Mouse (Mus musculus) stomach, embryonic 16.5 days (tissue): ENCODE measurements around the gene Cacna2d3. TPM values are rescaled to one million over a fixed set of nuclear protein-coding genes. Genes with fewer than 3 reads are reported as not detected.

Source experiments
- ATAC-seq: fragments of 200-750 bp; cut with Nextera tagmentation; 2 replicates; pipeline ENCODE4 v1.8.0; 2017; ENCODE audit warnings: moderate number of reproducible peaks, moderate TSS enrichment; ENCODE audit not compliant: insufficient read depth, low FRiP score
- H3K27ac ChIP-seq: fragments of 300-500 bp; sonication (generic); 2 replicates; pipeline ENCODE4 v1.5.1; 2014; ENCODE audit warnings: low read length
- H3K27me3 ChIP-seq: fragments of 300-500 bp; sonication (generic); 2 replicates; pipeline ENCODE4 v1.6.1; 2014; ENCODE audit warnings: low read length, control low read depth, mixed read lengths; ENCODE audit not compliant: control insufficient read depth, insufficient read depth
- H3K36me3 ChIP-seq: fragments of 300-500 bp; sonication (generic); 2 replicates; pipeline ENCODE4 v1.6.1; 2014; ENCODE audit warnings: low read length; ENCODE audit not compliant: control insufficient read depth, insufficient read depth
- H3K4me1 ChIP-seq: fragments of 300-500 bp; sonication (generic); 2 replicates; pipeline ENCODE4 v1.6.1; 2014; ENCODE audit warnings: low read length, control low read depth, mixed read lengths; ENCODE audit not compliant: control insufficient read depth, insufficient read depth
- H3K4me2 ChIP-seq: fragments of 300-500 bp; sonication (generic); 2 replicates; pipeline ENCODE4 v1.6.1; 2014; ENCODE audit warnings: low read depth, low read length, mixed read lengths
- H3K4me3 ChIP-seq: fragments of 300-500 bp; sonication (generic); replicated peaks from 2 replicates; pipeline ENCODE4 v1.5.1; 2014; ENCODE audit warnings: mild to moderate bottlenecking, low read length
- H3K9ac ChIP-seq: fragments of 300-500 bp; sonication (generic); 2 replicates; pipeline ENCODE4 v1.6.1; 2014; ENCODE audit warnings: low read length
- H3K9me3 ChIP-seq: fragments of 300-500 bp; sonication (generic); replicated peaks from 2 replicates; pipeline ENCODE4 v1.6.1; 2016; ENCODE audit warnings: low read length, control low read depth; ENCODE audit not compliant: control insufficient read depth
- WGBS: fragments of 180-500 bp; shearing (Covaris S2); extraction: QIAGEN DNeasy Blood & Tissue Kit; methylation state at CpG from one replicate; pipeline ENCODE4 v1.1.7; 2014; 5-methylcytosine and 5-hydroxymethylcytosine counted together
- polyA plus RNA-seq: library from polyadenylated mRNA; unstranded; fragments of >200 nt; fragmentation: Nextera tagmentation; extraction: Ambion mirVana; gene quantifications from 2 replicates; pipeline ENCODE4 v1.2.1, GENCODE M21; 2015

Cacna2d3 gene
- polyA plus RNA-seq, result 1.2 and 1.6 TPM in 2 replicates

DNA sequence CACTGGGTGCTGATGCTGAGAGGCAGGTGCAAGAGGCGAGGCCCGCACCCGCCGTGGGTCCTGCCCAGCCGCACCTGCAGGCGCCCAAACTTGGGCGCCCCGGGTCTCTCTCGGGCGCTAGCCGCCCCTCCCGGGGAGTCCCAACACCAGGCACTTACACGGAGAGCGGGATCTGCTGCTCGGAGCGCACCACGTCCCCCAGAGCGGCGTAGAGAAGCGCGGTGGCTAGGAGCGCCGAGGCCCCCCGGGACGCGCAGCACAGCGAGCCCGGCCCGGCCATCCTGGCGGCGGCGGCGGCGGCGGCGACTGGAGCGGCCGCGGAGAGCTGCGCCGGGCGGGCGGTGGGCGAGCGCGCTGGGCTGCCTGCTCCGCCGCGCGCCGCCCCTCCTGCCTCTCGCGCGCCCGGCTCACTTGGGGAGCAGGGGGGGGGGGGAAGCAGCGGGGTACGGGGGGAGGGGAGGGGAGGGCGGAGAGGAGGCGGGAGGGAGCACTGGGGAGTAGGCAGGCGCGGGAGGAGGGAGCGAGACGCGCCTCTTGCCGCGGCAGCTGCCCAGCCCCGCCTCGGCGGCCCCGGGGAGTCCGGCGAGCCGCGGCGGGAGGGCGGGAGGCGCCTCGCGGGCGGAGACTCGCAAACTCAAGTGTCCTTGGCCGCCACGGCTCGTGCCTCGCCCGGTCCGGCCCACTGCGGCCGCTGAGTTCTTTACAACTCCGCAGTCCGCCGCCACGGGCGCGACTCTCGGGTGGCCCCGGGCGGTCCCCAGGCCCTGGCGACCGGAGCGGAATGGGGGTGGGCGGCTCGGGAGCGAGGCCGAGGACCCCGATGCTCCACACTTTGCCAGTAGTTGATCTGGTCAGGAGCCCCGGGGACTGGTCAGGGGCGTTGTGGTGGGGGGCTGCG lies at the start of gene Cacna2d3:
Gene Cacna2d3, minus strand, starts transcription at position 377 of the 898 bp plus-strand sequence.
- Histone ChIP-seq H3K36me3 (no peaks in the 10 kb centered on the region), H3K4me3 (peak within 1 kb of the TSS; percentile 67), H3K27ac (peak within 1 kb of the TSS; percentile 14; the same call in 1 of the 2 replicates), H3K27me3 (peaks cover 76% of the 10 kb centered on the region), H3K4me2 (peak within 1 kb of the TSS; percentile 100), H3K9me3 (no peaks in the 10 kb centered on the region), H3K4me1 (peaks cover 6% of the 10 kb centered on the region), H3K9ac (peak within 1 kb of the TSS; percentile 75)
- ATAC-seq, result peak; percentile 80
- WGBS, result under 1% methylated on average over 66 of the region's 109 CpGs

DNA sequence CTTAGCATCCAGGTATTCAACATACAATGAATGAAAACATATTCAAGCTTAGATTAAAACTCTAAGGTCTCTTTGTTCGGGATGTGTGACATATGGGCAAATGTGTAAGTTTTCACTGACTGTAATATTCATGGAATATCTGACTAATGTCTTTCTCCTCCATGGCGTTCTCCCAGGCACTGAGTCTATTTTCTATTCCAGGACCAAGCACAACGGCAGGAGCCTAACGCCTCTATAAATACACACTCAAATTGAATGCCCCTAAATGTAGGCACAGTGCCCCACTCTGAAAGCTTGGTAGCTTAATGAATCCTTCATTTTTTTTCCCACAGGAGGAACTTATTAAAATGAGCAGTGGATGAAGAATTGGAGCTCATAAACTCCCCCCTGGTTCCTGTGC lies 47.8 kb upstream of the Cacna2d3 start:
- ATAC-seq, result no peak
- H3K4me2 ChIP-seq, result no peak overlapping the region
- H3K9me3 ChIP-seq, result no peaks in the 10 kb centered on the region
- no peaks in the 10 kb centered on the region for H3K36me3 ChIP-seq
- H3K4me3 ChIP-seq, result no peak overlapping the region
- H3K27me3 ChIP-seq, result no peaks in the 10 kb centered on the region
- 85% methylated on average over 4 of the region's 4 CpGs for WGBS
- H3K4me1 ChIP-seq, result no peaks in the 10 kb centered on the region
- H3K9ac ChIP-seq, result no peak overlapping the region
- no peak overlapping the region for H3K27ac ChIP-seq

- Histone ChIP-seq H3K4me3 (no peak overlapping the region), H3K4me2 (no peak overlapping the region), H3K9me3 (no peaks in the 10 kb centered on the region), H3K36me3 (no peaks in the 10 kb centered on the region), H3K27me3 (no peaks in the 10 kb centered on the region), H3K27ac (no peak overlapping the region), H3K9ac (no peak overlapping the region), H3K4me1 (no peaks in the 10 kb centered on the region)
- no peak for ATAC-seq
- 70% methylated on average over 5 of the region's 5 CpGs for WGBS
Observed at GRCm38 (mm10) chr14:29752876-29753275, 31.2 kb upstream of the Cacna2d3 start.

GRCm38 (mm10) chr14:29738751-29739150 lies 17.1 kb upstream of the Cacna2d3 start:
- no peak overlapping the region for H3K4me2 ChIP-seq
- no peak overlapping the region for H3K27ac ChIP-seq
- no peak overlapping the region for H3K4me3 ChIP-seq
- ATAC-seq, result no peak
- H3K4me1 ChIP-seq, result no peaks in the 10 kb centered on the region
- H3K36me3 ChIP-seq, result no peaks in the 10 kb centered on the region
- H3K9me3 ChIP-seq, result no peaks in the 10 kb centered on the region
- WGBS, result 66% methylated on average over 2 of the region's 2 CpGs
- no peaks in the 10 kb centered on the region for H3K27me3 ChIP-seq
- H3K9ac ChIP-seq, result no peak overlapping the region

- 83% methylated on average over 4 of the region's 4 CpGs for WGBS
- H3K4me1 ChIP-seq, result no peaks in the 10 kb centered on the region
- no peaks in the 10 kb centered on the region for H3K9me3 ChIP-seq
- no peak overlapping the region for H3K27ac ChIP-seq
- H3K4me3 ChIP-seq, result no peak overlapping the region
- no peaks in the 10 kb centered on the region for H3K36me3 ChIP-seq
- H3K9ac ChIP-seq, result no peak overlapping the region
- no peak for ATAC-seq
- H3K27me3 ChIP-seq, result 0 out of 2 replicates have a peak, but pooled peaks cover 6% of the 10 kb centered on the region
- no peak overlapping the region for H3K4me2 ChIP-seq
Observed at GRCm38 (mm10) chr14:29730256-29730655, 8.6 kb upstream of the Cacna2d3 start.

DNA sequence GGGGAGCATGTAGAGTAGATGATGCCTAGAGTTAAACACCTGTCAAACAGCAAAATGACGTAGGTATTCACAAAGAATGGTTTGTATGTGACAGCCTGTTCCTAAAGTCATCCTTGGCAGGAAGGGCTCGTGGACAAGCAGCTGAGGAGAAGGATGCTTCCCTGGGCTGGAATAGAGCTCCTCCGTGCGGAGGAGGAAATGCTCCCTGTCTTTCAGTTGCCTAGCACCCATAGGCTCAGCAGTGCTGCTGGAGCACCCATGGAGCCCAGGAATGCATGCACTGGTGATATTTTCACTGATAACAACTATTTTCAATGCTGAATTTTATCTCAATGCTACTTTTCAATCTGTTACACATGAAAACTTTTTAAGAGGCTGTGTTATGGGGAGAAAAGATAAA lies 7.3 kb upstream of the Cacna2d3 start:
- no peak overlapping the region for H3K27ac ChIP-seq
- H3K36me3 ChIP-seq, result no peaks in the 10 kb centered on the region
- no peaks in the 10 kb centered on the region for H3K4me1 ChIP-seq
- H3K9ac ChIP-seq, result no peak overlapping the region
- ATAC-seq, result no peak
- WGBS, result 75% methylated on average over 4 of the region's 4 CpGs
- H3K4me3 ChIP-seq, result no peak overlapping the region
- peaks cover 13% of the 10 kb centered on the region for H3K27me3 ChIP-seq
- H3K9me3 ChIP-seq, result no peaks in the 10 kb centered on the region
- no peak overlapping the region for H3K4me2 ChIP-seq

- ATAC-seq, result no peak
- Histone ChIP-seq H3K9ac (no peak overlapping the region), H3K4me3 (no peak overlapping the region), H3K4me2 (no peak overlapping the region), H3K4me1 (peaks cover 5% of the 10 kb centered on the region), H3K9me3 (no peaks in the 10 kb centered on the region), H3K36me3 (no peaks in the 10 kb centered on the region), H3K27ac (no peak overlapping the region), H3K27me3 (peaks cover 27% of the 10 kb centered on the region)
- WGBS, result 71% methylated on average over 9 of the region's 9 CpGs
Observed at GRCm38 (mm10) chr14:29727596-29727995, 5.9 kb upstream of the Cacna2d3 start.

GRCm38 (mm10) chr14:29723267-29723666 lies 1.6 kb upstream of the Cacna2d3 start:
- WGBS, result 6% methylated on average over 10 of the region's 10 CpGs
- Histone ChIP-seq H3K4me1 (peaks cover 6% of the 10 kb centered on the region), H3K4me3 (peak overlapping the region; percentile 67), H3K9me3 (no peaks in the 10 kb centered on the region), H3K27ac (no peak overlapping the region), H3K4me2 (peak overlapping the region; percentile 100), H3K9ac (peak overlapping the region; percentile 75; the same call in 1 of the 2 replicates), H3K27me3 (peaks cover 70% of the 10 kb centered on the region), H3K36me3 (no peaks in the 10 kb centered on the region)
- ATAC-seq, result no peak
